Mouse (Mus musculus) spleen, adult 2 months (tissue): ENCODE data around the gene Paxip1.

Experiments used
- CTCF ChIP-seq: fragments of 200-500 bp; IDR thresholded peaks from 2 replicates; pipeline ENCODE4 v1.5.1; 2011; ENCODE audit warnings: mild to moderate bottlenecking, inconsistent platforms; ENCODE audit not compliant: insufficient read depth, insufficient read length, insufficient replicate concordance; ENCODE audit errors: extremely low read depth
- POLR2A ChIP-seq: fragments of 200-500 bp; IDR thresholded peaks from 2 replicates; pipeline ENCODE4 v1.6.1; 2011; ENCODE audit warnings: low read depth, low read length, inconsistent platforms

GRCm38 (mm10) chr5:27821161-27821560 lies 29.7 kb upstream of the Paxip1 start:
- no peak for TF ChIP-seq POLR2A
- TF ChIP-seq CTCF = no peak
